ENCODE assay signal across 11 mouse cellular contexts in the genomic region with DNA sequence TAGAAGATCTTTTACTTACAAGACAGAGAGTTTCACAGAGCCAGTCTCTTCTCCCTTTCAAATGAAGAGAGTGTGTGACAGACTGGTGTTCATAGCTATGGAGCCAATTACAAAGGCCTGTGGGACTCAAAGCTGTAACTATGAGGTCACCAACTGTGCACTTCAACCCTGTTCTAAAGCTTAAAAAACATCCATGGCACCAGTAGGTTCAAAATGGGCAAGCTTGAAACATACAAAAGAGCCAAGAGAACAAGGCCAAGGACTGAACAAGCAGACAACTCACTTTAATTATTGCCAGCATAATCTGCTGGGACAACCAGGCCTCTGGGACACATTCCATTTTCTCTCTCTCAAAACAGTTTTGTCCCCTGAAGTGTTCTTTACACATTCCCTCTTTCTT. TPM values are rescaled to one million over a fixed set of nuclear protein-coding genes. Genes with fewer than 3 reads are reported as not detected.
DNase-seq lines count a peak whose midpoint lies in the region; ATAC-seq lines count a peak whose summit lies in the region.
"Had no signal": no experiment of that assay in that cellular context is flagged by ENCODE, and none has a peak within 500 bp of the region (broad histone marks: within the 10 kb centered on the region; RNA-seq: fewer than 3 reads in every experiment).

No protein-coding gene starts in this region.

- ATAC-seq in embryonic facial prominence, embryonic 14.5 days (ENCODE audit: low read depth), result no peak
- no peak for ATAC-seq in hindbrain, embryonic 15.5 days (ENCODE audit: low FRiP score, low read depth)
- ATAC-seq in midbrain, embryonic 16.5 days, result no peak
- no peak for ATAC-seq in monocyte, adult 5-6 weeks (replicated peaks; ENCODE audit: insufficient number of reproducible peaks, low FRiP score, low TSS enrichment, poor library complexity, severe bottlenecking)

- peak; percentile 43 for DNase-seq in kidney, adult 9 months
- no peak for DNase-seq in kidney, postnatal 25 days
- DNase-seq in embryonic facial prominence, embryonic 14.5 days (ENCODE audit: low spot score), result no peak
- no peak for DNase-seq in right cerebral cortex, postnatal 36 days (ENCODE audit: low spot score in 2 of 2)
- DNase-seq in layer of hippocampus, postnatal 10 days (ENCODE audit: low spot score in 2 of 2), result no peak
- DNase-seq: kidney, postnatal 14 days; thymus, postnatal 14 days had no signal

- H3K36me3 ChIP-seq in embryonic facial prominence, embryonic 14.5 days (ENCODE audit: control insufficient read depth, insufficient read depth, low read length), result peaks cover 9% of the 10 kb centered on the region; the same call in 1 of the 2 replicates
- no peaks in the 10 kb centered on the region for H3K36me3 ChIP-seq in hindbrain, embryonic 15.5 days
- no peaks in the 10 kb centered on the region for H3K36me3 ChIP-seq in midbrain, embryonic 16.5 days (ENCODE audit: control insufficient read depth, insufficient read depth, low read length)

- H3K27me3 ChIP-seq in embryonic facial prominence, embryonic 14.5 days (replicated peaks; ENCODE audit: control insufficient read depth, insufficient read depth, low read length), result no peaks in the 10 kb centered on the region
- no peaks in the 10 kb centered on the region for H3K27me3 ChIP-seq in hindbrain, embryonic 15.5 days
- H3K27me3 ChIP-seq in midbrain, embryonic 16.5 days (ENCODE audit: control insufficient read depth, insufficient read depth, low read depth, low read length), result no peaks in the 10 kb centered on the region

- peaks cover 18% of the 10 kb centered on the region for H3K4me1 ChIP-seq in embryonic facial prominence, embryonic 14.5 days (ENCODE audit: control insufficient read depth, insufficient read depth, low read length)
- H3K4me1 ChIP-seq in hindbrain, embryonic 15.5 days (replicated peaks), result peaks cover 57% of the 10 kb centered on the region
- peaks cover 32% of the 10 kb centered on the region for H3K4me1 ChIP-seq in midbrain, embryonic 16.5 days (ENCODE audit: control insufficient read depth, insufficient read depth, low read length)

- no peak overlapping the region for H3K27ac ChIP-seq in embryonic facial prominence, embryonic 14.5 days (replicated peaks; ENCODE audit: low read depth, low read length)
- H3K27ac ChIP-seq in hindbrain, embryonic 15.5 days (replicated peaks), result no peak overlapping the region
- no peak overlapping the region for H3K27ac ChIP-seq in midbrain, embryonic 16.5 days (ENCODE audit: low read length)

- H3K4me3 ChIP-seq in embryonic facial prominence, embryonic 14.5 days (ENCODE audit: low read depth, low read length), result peak overlapping the region; percentile 64; the same call in 1 of the 2 replicates
- H3K4me3 ChIP-seq in hindbrain, embryonic 15.5 days, result 0 out of 2 replicates have a peak overlapping the region, but pooled peaks have one; percentile 92
- H3K4me3 ChIP-seq in midbrain, embryonic 16.5 days (ENCODE audit: low read depth, low read length), result no peak overlapping the region

- no peak overlapping the region for H3K9ac ChIP-seq in embryonic facial prominence, embryonic 14.5 days (ENCODE audit: low read depth, low read length)
- no peak overlapping the region for H3K9ac ChIP-seq in hindbrain, embryonic 15.5 days
- no peak overlapping the region for H3K9ac ChIP-seq in midbrain, embryonic 16.5 days (ENCODE audit: low read depth, low read length)

- H3K9me3 ChIP-seq in embryonic facial prominence, embryonic 14.5 days (ENCODE audit: control insufficient read depth, low read length), result no peaks in the 10 kb centered on the region
- no peaks in the 10 kb centered on the region for H3K9me3 ChIP-seq in hindbrain, embryonic 15.5 days
- no peaks in the 10 kb centered on the region for H3K9me3 ChIP-seq in midbrain, embryonic 16.5 days (replicated peaks; ENCODE audit: control insufficient read depth, low read length, poor library complexity, severe bottlenecking)
- H3K9me3 ChIP-seq: G1E had no signal

- H3K4me2 ChIP-seq in embryonic facial prominence, embryonic 14.5 days (ENCODE audit: low read depth, low read length), result peak overlapping the region; percentile 88
- H3K4me2 ChIP-seq in hindbrain, embryonic 15.5 days, result peak overlapping the region; percentile 86
- peak overlapping the region; percentile 94 for H3K4me2 ChIP-seq in midbrain, embryonic 16.5 days (ENCODE audit: low read length)

RNA-seq across cellular contexts. Expression of a gene that starts 1.9 kb away (rescaled TPM):
- polyA plus RNA-seq in embryonic facial prominence, embryonic 14.5 days (2014; fragmentation: Nextera tagmentation; extraction: Ambion mirVana), result 86.7 and 91.2 TPM in 2 replicates
- 125 and 134 TPM in 2 replicates for polyA plus RNA-seq in hindbrain, embryonic 15.5 days (2015; fragmentation: Nextera tagmentation; extraction: Ambion mirVana)
- 117 and 127 TPM in 2 replicates for polyA plus RNA-seq in midbrain, embryonic 16.5 days (2015; fragmentation: Nextera tagmentation; extraction: Ambion mirVana)
- 100 to 1,000 TPM; 137 to 139 TPM for total RNA-seq in layer of hippocampus, postnatal 10 days (2021)
- total RNA-seq in monocyte, adult 5-6 weeks (2017), result 14.5 to 29.4 TPM (median 16.6 TPM) in 3 replicates

RNA-seq across cellular contexts. Expression of a gene that starts 47.0 kb away (rescaled TPM):
- 0.33 and 0.39 TPM in 2 replicates for polyA plus RNA-seq in embryonic facial prominence, embryonic 14.5 days (2014; fragmentation: Nextera tagmentation; extraction: Ambion mirVana)
- polyA plus RNA-seq in hindbrain, embryonic 15.5 days (2015; fragmentation: Nextera tagmentation; extraction: Ambion mirVana), result 0.26 and 0.43 TPM in 2 replicates
- 0.26 and 0.36 TPM in 2 replicates for polyA plus RNA-seq in midbrain, embryonic 16.5 days (2015; fragmentation: Nextera tagmentation; extraction: Ambion mirVana)
- not detected for total RNA-seq in layer of hippocampus, postnatal 10 days (2021)
- total RNA-seq in monocyte, adult 5-6 weeks (2017), result 1.3 TPM in 1 of 3 replicates, not detected in the others
- polyA plus RNA-seq: G1E had no signal
